Mouse (Mus musculus) G1E (cell line): Measurements from ENCODE around the gene Cdh1. TPM values are rescaled to one million over a fixed set of nuclear protein-coding genes. Genes with fewer than 3 reads are reported as not detected.
"Not testable (repeated sequence)": the region's sequence is repeated elsewhere in the genome, so short reads cannot be mapped to it uniquely, and the experiment has no call there.

ENCODE experiments used
- ATAC-seq: 2 replicates; pipeline ENCODE4 v1.8.0; 2016; ENCODE audit warnings: mild to moderate bottlenecking; ENCODE audit not compliant: insufficient number of reproducible peaks, poor library complexity, low FRiP score, severe bottlenecking; ENCODE audit errors: extremely low read depth
- DNase-seq: peaks from one replicate; pipeline ENCODE4 v3.0.0; 2012; ENCODE audit warnings: low spot score
- H3K27me3 ChIP-seq: 2 replicates; pipeline ENCODE4 v1.6.1; 2012; ENCODE audit warnings: mild to moderate bottlenecking, low read length, inconsistent platforms; ENCODE audit not compliant: insufficient read depth
- H3K36me3 ChIP-seq: replicated peaks from 2 replicates; pipeline ENCODE3; 2012; ENCODE audit warnings: mild to moderate bottlenecking, inconsistent platforms
- H3K4me1 ChIP-seq: 2 replicates; pipeline ENCODE4 v1.6.1; 2012; ENCODE audit warnings: low read depth, low read length, inconsistent platforms, mixed read lengths; ENCODE audit not compliant: insufficient read depth
- H3K4me3 ChIP-seq: 2 replicates; pipeline ENCODE4 v1.5.1; 2012; ENCODE audit warnings: low read depth, mild to moderate bottlenecking, inconsistent platforms, low read length, moderate library complexity, mixed read lengths
- H3K9me3 ChIP-seq: replicated peaks from 2 replicates; pipeline ENCODE4 v1.6.1; 2012; ENCODE audit warnings: inconsistent platforms
- CTCF ChIP-seq: IDR thresholded peaks from 2 replicates; pipeline ENCODE4 v1.5.1; 2012; ENCODE audit warnings: low read depth, low read length, inconsistent platforms, mixed read lengths
- GATA1 ChIP-seq: IDR thresholded peaks from 2 replicates; pipeline ENCODE4 v1.6.1; 2012; ENCODE audit warnings: borderline replicate concordance, low read length, inconsistent platforms, mixed read lengths
- GATA2 ChIP-seq: IDR thresholded peaks from 2 replicates; pipeline ENCODE4 v1.6.1; 2012; ENCODE audit warnings: low read depth, low read length, inconsistent platforms, borderline replicate concordance
- POLR2AphosphoS5 ChIP-seq: IDR thresholded peaks from 2 replicates; pipeline ENCODE4 v1.6.1; 2012; ENCODE audit warnings: low read depth, low read length, inconsistent platforms; ENCODE audit not compliant: insufficient replicate concordance
- TAL1 ChIP-seq: conservative IDR thresholded peaks from 2 replicates; pipeline ENCODE4 v1.6.1; 2012; ENCODE audit warnings: low read depth, low read length, inconsistent platforms, mixed read lengths
- polyA plus RNA-seq: library from polyadenylated mRNA; stranded (reverse); fragments of >175 nt; gene quantifications from 2 replicates; pipeline ENCODE4 v1.2.3, GENCODE M21; 2012
- total RNA-seq, 2 experiments: library from RNA; stranded (forward) in 1 of 2; stranded (reverse) in 1 of 2; fragments of 200-1000 nt in 1 of 2; fragments of >200 nt in 1 of 2; fragmentation: Nextera tagmentation in 1 of 2; gene quantifications; 2 replicates each; pipeline ENCODE4 v1.2.3; 2014 to 2017

Cdh1 gene
- total and polyA plus RNA-seq, 3 experiments, result 0.11 TPM; not detected in 2

DNA sequence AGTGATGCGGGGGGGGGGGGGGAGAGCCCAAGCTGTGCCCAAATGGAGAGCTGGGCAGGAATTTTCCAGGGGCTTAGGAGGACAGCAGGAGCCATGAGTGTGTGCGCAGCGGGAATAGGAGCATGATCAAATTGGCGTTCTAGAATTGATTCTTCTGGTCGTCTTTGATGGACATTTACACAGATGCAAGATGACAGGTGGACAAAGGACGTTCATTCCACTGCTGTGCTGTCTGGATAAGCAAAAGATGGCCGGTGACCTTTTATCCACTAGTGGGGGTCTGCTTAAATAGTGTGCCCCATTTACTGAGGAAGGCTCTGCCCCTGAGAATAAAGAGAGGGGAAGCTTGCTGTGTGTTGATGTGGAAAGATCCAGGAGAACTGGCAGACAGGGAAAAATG, 34.1 kb upstream of the Cdh1 start:
- no peak for TF ChIP-seq GATA2
- no peak for TF ChIP-seq GATA1
- TF ChIP-seq CTCF, result no peak
- TF ChIP-seq POLR2AphosphoS5, result no peak
- no peak for TF ChIP-seq TAL1
- Histone ChIP-seq H3K4me1 (no peaks in the 10 kb centered on the region), H3K27me3 (no peaks in the 10 kb centered on the region), H3K4me3 (no peak overlapping the region), H3K36me3 (no peaks in the 10 kb centered on the region), H3K9me3 (no peaks in the 10 kb centered on the region)
- no peak for DNase-seq
- ATAC-seq, result no peak

DNA sequence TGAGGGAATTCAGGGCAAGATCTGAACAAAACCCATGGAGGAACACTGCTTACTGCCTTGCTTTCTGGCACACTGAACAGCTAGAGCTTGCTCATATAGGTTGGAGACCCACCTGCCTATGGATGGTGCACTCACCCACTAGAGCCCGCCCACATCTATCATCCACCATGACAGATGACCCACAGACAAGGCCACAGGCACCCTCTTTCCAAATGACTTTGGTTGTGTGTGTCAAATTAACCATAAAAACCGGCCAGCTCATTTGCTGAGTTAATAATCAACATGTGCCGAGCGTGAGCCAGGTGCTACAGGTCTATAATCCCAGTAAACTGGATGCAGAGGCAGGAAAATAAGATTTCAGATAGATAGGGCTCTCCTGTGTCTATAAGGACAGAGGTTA, 32.8 kb upstream of the Cdh1 start:
- Histone ChIP-seq H3K27me3 (0 out of 2 replicates have a peak, but pooled peaks cover 2% of the 10 kb centered on the region), H3K4me1 (no peaks in the 10 kb centered on the region), H3K4me3 (no peak overlapping the region), H3K9me3 (no peaks in the 10 kb centered on the region), H3K36me3 (no peaks in the 10 kb centered on the region)
- DNase-seq (no peak), ATAC-seq (no peak)
- no peak for TF ChIP-seq GATA1
- no peak for TF ChIP-seq CTCF
- no peak for TF ChIP-seq POLR2AphosphoS5
- no peak for TF ChIP-seq GATA2
- no peak for TF ChIP-seq TAL1

DNA sequence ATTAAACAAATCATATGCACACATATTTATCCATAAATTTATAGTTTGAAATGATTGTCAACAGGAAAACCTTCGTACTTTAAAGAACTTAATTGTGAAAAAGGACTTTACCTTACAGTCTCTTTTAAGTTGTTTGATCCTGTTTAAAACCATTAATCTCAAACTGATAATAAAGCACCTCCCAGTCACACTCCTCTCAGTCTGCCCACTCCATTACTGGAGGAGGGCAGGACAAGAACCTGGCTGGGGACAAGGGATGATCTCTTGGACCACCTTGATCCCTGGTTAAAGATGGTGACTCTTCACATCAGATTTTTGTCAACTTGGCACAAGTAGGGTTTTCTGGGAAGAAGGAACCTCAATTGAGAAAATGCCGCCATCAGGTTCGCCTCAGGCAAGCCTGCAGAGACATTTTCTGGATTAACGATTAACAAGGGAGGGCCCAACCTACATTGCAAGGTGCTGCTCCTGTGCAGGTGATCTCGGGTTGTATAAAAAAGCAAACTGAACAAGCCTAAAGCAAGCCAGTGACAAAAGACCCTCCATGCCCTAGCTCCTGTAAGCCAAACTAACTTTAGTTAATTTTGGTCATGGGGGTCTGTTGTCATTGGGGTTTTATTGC, 31.5 kb upstream of the Cdh1 start:
- Histone ChIP-seq H3K4me3 (no peak overlapping the region), H3K4me1 (no peaks in the 10 kb centered on the region), H3K36me3 (no peaks in the 10 kb centered on the region), H3K27me3 (0 out of 2 replicates have a peak, but pooled peaks cover 4% of the 10 kb centered on the region), H3K9me3 (no peaks in the 10 kb centered on the region)
- no peak for ATAC-seq
- TF ChIP-seq CTCF (no peak), GATA1 (no peak), TAL1 (no peak), POLR2AphosphoS5 (no peak), GATA2 (no peak)
- no peak for DNase-seq

DNA sequence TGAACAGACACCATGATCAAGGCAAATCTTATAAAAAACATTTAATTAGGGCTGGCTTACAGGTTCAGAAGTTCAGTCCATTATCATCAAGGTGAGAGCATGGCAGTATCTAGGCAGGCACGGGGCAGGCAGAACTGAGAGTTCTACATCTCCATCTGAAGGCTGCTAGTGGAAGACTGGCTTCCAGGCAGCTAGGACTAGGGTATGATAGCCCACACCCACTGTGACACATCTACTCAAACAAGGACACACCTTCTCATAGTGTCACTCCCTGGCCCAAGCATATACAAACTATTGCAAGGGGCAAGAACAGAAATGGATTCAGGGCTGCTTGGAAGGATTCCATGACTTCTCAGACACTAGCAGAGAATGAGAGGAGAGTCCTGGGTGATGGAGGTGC, 31.0 kb upstream of the Cdh1 start:
- ATAC-seq, DNase-seq, H3K36me3 ChIP-seq, H3K27me3 ChIP-seq, H3K4me1 ChIP-seq, H3K4me3 ChIP-seq, H3K9me3 ChIP-seq: not testable (repeated sequence)

- H3K4me1 ChIP-seq, ATAC-seq, H3K27me3 ChIP-seq, H3K4me3 ChIP-seq, DNase-seq, H3K9me3 ChIP-seq, H3K36me3 ChIP-seq: not testable (repeated sequence)
Measured at GRCm38 (mm10) chr8:106573168-106573567, 30.0 kb upstream of the Cdh1 start, which contains the start of gene Gm10073. Gene Gm10073, minus strand, starts transcription at chr8:106573461.

DNA sequence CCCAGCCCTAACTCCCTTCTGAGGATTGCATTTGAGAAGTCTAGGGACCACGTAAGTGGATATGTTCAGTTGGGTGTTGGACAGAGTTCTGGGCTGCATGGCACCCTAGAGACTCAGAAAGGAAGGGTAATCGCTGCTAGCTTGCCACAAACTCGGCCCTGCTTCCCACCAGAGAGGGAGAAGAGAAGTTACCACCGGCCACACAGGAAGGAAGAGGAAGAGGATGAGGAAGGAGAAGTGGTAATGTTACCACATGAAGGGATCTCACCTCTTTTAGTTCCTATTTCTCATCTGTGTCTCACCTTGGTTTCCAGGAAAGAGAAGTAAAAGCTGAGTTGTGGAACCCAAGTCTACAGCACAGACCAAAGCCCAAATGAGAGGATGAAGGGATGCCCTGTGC, 28.9 kb upstream of the Cdh1 start:
- no peaks in the 10 kb centered on the region for H3K9me3 ChIP-seq
- H3K4me1 ChIP-seq, result no peaks in the 10 kb centered on the region
- DNase-seq, result no peak
- TF ChIP-seq POLR2AphosphoS5, result no peak
- no peak for TF ChIP-seq GATA2
- no peak for TF ChIP-seq CTCF
- no peak for TF ChIP-seq GATA1
- TF ChIP-seq TAL1, result no peak
- H3K36me3 ChIP-seq, result no peaks in the 10 kb centered on the region
- ATAC-seq, result no peak
- H3K4me3 ChIP-seq, result no peak overlapping the region
- 0 out of 2 replicates have a peak, but pooled peaks cover 4% of the 10 kb centered on the region for H3K27me3 ChIP-seq

- Histone ChIP-seq H3K36me3 (no peaks in the 10 kb centered on the region), H3K27me3 (0 out of 2 replicates have a peak, but pooled peaks cover 4% of the 10 kb centered on the region), H3K9me3 (no peaks in the 10 kb centered on the region), H3K4me1 (no peaks in the 10 kb centered on the region), H3K4me3 (no peak overlapping the region)
- DNase-seq, result no peak
- ATAC-seq, result no peak
- TF ChIP-seq GATA1 (no peak), CTCF (no peak), TAL1 (no peak), GATA2 (no peak), POLR2AphosphoS5 (no peak)
Measured at GRCm38 (mm10) chr8:106576849-106577555, 26.1 kb upstream of the Cdh1 start.
